Mouse (Mus musculus): Measurements from ENCODE around the gene Gadl1.

Gadl1 gene

DNA sequence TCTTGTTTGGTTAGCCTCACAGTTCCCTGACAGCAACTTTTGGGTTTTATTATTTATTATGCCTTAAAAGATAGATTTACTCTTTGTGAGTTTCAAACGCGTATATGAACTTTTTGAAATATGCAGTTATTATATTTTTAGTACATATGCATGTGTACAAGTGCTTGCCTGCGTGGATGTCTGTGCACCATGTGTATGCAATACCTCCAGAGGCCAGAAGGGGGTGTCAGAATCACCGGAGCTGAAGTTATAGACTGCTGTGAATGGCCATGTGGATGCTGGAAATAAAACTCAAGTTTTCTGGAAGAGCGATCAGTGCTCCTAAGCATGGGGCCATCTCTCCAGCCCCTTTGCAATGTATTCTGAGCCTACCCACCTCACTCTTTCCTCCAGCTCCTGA, 28.7 kb downstream of the Gadl1 start:
- no peak for DNase-seq

DNA sequence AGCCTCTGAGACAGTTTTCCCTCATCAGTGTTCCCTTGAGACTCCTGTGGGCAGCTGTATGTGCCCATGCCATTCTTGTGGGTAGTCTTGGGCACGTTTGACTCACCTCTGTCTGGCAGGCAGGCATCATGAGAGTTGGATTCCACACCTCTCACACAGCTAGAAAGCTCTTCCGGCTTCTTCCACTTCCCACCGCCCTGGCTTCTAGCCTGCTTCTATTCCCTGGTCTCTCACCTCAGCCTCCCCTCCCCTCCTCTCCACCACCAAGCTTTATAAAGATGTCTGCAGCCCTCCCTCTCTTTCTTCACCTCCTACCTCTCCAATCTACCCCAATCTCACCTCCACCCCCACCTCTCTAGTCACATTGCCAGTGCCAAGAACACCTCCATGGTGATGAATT, 30.2 kb downstream of the Gadl1 start:
- DNase-seq = no peak

DNA sequence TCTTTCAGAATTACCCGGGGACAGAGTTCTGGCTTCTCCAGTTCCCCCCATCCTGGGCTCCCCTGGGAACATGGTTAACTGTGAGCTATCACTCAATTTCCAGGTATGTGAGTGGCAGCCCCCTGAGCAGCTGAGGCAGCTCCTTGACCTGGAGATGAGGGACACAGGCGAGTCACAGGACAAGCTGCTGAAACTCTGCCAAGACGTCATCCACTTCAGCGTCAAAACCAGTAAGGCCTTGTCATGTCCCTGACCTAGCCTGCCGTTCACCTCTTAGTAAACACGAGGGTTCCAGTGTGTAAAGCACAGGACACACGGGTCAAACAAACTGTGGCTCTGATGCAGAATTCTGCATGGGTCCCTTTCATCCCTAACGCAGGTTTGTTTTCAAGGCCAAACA, 31.9 kb downstream of the Gadl1 start:
- DNase-seq = no peak

DNA sequence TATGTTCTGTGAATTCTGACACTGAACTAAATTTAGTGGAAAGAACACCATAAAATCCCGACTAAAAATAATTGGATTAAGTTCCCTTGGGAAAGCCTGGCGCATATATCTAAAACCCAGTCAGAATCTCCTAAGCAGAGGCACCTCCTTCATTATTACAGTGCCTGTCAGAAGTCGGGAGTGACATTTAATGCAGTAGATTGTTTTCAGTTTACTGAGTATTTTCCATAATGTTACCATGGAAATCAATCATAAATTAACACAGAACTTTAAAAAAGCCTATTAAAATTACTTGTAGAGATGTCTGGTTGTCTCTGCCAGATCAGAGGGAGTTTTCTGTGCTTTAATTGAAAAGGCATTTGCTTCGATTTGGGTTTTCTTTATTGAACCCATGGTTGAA, 33.2 kb downstream of the Gadl1 start:
- no peak for DNase-seq

DNA sequence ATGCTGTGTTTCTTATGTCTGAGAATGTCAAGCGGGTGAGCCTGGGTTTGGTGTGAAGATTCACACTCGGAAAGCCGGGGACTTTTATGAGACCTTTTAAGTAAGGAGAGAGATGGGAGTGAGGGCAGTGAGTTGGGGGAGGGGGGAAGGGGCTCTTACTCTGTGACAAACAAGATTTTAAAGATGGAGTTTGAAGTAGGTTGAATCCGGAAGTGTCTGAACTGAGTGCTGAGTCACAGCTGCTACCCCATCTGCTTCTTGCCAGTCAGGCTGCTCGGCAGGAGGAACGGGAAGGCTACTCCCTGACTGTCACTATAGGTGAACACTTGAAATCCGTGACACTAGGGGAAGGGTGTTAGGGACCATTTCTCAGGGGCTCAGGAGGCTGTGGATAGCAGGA, 33.7 kb downstream of the Gadl1 start:
- DNase-seq = no peak

DNA sequence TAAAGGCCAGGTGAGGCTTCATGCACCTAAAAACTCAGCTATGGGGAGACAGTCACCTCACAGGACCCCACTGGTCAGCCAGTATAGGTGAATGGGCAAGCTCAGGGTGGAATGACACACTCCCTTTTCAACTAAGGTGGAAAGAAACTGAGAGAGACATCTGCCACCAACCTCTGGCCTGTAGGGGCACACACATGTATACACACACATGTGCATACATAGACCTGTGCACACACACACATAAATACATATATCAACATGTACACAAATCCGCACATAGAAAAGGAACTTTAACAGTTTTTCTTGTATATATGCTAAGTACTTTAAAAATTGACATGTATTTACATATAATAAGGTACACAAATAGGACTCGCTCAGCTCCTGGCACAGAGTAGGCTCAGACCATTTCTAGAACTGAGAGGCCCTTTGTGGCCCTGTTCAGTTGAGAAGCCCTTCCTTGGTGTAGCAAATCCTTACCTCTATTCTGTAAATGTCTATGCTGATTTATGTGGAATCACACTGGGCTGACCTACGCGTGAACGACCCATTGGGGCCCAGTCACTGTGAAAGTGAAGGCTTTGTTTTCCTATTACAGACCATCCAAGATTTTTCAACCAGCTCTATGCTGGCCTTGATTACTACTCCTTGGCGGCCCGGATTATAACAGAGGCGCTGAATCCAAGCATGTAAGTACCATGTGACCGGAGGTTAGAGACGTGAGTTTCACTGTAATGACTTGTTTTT, 34.5 kb downstream of the Gadl1 start:
- no peak for DNase-seq

DNA sequence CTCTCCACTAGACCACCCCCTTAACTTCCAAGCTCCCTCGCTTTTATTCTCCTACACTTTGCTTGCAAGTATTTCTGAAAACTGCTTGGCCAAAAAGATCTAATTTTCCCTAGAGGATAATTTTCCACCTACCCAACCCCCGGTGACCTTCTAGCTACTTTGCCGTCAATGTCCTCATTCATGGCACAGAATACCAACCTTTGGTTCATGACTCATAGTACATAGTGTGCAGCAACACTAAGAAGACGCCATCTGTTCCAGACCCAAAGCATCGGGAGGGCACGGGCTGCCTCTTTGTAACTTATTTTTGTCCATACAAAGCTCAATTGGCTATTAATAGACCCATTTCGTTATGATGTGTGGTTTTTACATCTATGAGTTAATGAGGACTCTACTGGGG, 55.8 kb downstream of the Gadl1 start:
- no peak for DNase-seq

DNA sequence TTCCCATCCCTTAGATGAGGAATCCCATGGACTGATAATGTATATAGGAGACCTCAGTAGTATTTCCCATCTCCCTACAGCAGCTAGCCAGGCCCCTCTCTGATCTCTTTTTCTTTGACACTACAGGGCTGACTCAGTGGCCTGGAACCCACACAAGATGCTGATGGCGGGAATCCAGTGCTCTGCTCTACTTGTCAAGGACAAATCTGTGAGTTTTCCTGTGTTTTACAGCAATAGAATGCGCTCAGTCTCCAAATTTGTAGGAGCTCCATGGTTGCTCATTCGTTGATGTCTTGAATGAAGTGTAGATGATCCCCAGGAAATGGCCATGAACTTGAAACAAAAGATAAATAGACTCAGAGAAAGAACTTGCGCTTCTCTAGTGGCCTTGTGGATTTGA, 56.9 kb downstream of the Gadl1 start:
- DNase-seq = no peak

DNA sequence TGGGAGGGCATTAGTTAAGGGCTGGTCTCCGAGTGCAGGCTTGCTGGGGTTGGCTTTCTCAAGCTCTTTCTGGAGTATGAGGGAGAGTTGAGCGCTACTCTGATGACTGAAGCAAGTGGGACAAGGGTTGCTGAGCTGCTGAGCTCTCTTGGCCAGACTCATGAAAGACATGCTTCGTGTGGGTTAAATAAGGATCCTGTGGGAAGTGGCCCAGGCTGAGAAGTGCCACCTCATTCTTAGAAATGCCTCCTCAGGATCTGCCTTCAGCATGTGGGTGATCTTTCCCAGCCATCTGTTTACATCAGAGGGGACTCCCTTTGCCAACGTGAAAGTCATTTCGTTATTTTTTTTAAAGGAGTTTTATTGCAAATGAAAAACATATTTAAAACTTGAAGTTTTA, 57.5 kb downstream of the Gadl1 start:
- DNase-seq = no peak

DNA sequence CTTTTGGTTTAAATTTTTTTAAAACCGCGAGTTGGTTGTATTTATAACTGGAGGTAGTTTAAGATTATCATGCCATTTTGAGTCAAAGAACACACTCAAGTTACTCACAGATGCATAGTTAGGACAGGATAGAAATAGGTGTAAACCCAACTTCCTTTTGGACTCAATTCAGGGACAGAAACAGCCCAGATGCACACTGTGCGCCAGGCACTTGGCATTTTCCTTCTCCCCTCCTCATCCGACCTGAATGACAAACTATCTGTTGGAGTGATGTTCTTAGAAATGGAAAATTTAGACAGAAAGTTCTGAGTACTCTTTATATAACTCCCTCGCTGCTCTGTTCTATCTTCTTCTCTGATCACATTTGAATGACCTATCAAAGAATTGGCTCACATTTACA, 58.4 kb downstream of the Gadl1 start:
- DNase-seq = no peak

DNA sequence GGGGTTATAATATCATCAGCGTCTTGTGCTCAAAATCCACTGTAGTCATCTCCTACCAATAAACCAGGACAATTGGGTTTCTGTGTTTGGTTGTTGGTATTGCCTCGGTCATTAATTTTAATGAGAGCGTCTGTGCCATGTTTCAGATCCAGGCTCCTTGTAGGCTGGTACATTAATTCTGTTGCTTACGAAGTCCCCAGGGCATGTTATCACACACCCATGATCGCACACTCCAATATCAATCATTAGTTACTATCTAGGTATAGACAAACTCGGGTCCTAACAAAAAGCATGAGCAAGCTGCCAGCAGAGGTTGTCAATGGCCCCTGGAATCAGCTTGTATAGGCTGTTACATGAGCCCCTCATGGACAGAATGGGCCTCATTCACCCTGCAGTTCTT, 67.6 kb downstream of the Gadl1 start:
- DNase-seq = no peak

DNA sequence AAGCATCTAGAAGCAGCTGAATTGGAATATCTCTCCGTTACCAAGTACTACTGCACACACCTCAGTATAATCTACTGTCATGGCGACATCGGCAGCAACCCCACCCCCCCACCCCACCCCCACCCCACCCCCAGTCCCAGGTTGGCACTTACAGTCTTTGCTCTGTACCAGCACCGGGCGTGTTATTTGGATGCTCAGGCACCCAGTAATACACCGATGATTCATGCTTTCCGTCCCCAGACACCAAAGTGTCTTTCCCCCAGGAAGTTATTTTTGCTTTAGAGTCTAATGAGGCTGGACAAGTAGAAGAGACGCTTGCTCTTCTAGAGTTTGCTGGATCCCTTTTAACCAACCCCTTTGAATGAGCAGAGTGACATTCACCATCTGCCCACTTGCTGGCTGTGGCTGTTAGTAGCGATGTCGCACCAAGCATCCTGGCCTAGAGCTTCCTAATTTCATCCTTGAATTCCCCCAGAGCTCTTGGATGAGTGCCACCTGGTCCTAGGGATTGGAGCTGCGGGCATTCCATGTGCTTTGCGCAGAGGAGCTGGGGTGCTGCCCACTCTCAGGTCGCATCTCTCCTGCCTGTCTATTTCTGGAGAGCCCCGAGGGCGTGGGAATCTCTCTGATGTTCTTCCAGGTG, 68.5 kb downstream of the Gadl1 start:
- DNase-seq = no peak

DNA sequence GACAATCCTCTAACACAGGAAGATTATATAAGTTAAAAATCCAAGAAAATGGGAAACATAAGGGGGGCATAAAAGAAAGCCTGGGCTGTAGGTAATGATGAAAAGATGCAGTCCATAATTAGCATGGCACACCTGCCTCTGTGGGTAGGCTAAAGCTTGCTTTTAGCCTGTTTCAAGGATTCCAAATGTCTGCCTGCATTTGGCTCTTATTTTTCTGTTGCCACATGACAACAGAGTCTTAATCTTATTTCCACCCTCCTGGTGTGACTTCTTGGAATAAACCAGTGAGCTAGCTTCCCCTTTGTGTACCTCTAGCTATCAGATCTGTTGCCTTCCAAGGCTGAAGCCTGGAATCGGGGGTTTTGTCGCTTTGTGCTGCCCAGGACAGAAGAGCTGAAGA, 69.2 kb downstream of the Gadl1 start:
- no peak for DNase-seq

DNA sequence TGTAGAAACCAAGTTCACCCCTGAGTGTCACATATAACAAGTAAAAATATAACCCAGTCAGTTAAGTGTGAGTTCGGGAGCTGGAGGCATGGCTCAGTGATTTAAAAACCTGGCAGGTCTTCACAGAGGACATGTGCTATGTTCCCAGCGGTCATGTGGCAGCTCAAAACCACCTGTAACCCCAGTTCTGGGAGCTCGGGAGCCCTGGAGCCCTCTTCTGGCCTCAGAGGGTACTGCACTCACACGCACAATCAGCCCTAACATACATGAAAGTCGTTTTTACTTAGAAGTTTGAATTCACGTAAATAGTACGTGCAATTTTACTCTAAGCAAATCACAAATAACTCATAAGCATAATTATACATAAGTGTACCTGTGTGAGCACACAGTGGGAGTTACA, 81.4 kb downstream of the Gadl1 start:
- no peak for DNase-seq

DNA sequence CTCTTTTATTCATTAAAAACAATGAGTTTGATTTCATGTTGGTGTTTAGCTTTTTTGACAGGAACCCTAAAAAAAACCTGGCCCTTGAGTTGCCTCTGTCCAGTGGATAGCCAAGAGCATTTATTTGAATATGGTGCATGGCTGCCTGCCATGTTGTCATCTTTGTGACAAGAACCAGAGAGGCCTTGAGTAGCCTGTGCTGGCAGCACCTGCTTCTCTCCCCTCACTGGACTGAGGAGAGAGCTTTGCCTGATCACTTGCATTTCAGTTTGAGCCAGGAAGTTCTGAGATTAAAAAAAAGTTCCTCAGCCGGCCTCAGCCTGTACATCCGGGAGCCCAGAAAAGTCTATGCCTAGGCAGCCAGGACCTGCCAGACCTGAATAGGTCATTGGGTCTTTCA, 85.5 kb downstream of the Gadl1 start:
- DNase-seq = no peak

DNA sequence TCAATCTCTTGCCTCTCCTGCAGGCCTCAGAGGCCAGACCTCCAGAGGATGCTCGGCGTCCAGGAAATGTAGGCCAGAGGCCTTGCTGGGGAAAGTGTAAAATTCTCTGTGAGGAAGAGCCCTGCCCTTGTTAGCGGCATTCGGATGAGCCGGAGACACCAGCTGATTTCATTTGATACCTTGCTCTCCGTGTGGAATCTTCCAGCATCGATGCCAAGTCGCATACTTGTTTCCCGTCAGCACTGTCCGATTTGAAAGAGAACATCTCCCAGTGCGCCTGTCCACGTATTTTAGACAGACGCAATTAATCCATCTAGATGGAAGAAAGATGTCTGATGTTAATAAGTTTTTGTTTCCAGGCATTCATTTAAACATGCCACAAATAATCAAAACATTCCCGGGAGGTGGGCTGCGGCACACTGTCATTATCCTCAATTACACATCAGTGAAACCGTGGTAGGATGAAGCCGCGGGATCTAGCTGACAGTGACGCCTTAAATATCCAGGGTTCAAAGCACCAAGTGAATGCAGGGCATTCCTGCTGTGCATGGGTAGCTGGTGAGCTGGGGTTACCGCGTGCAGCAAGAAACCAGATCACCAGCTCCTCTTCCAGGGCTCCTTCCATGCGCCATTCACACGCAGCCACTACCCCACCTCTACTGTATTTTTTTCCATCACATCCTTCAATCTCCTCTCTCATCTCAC, 86.8 kb downstream of the Gadl1 start:
- no peak for DNase-seq

DNA sequence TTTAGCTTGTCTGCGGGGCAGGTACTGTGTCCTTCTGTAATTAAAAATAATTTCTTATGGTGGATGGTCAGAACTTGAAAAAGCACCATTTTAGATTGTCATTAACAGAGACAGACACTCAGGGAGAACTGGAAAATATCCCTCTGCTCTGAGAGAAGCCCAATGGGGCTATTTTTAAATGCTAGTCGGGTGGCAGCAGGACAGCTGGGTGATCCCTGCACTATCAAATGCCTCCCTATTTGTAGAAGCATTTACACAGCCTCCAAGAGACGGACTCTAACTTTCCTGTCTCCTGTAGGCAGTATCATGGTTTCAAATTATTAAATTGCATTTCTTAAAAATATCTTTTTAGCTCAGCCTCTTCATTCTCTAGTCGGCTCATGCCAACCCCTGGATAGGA, 89.1 kb downstream of the Gadl1 start:
- DNase-seq = no peak

DNA sequence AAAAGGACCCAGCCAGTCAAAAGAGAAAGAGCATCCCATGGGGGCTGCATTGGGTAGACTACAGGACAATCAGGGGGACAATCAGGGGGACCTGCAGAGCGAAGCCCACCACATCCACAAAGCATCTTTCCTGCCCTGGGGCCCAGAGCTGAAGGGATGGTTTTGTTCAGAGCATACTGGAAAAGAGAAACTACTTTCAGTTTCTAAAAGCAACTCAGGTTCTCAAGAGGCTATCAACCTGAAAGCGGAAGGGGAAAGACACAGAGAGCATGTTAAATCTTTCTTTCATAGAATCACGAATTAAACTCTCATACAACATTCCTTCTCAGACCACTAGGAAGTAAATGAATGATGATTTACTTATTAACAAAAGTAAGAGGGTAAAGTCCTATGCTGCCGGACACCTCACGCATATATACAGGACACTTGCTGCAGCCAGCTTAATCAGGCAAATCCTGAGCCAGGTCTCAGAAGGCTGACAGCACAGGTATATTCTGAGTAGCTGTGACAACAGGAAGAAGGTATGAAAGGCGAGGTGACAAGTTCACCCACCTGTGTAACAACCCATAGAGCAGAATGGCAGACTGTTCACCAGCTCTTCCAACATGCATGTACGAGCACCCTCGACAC, 90.2 kb downstream of the Gadl1 start:
- no peak for DNase-seq

DNA sequence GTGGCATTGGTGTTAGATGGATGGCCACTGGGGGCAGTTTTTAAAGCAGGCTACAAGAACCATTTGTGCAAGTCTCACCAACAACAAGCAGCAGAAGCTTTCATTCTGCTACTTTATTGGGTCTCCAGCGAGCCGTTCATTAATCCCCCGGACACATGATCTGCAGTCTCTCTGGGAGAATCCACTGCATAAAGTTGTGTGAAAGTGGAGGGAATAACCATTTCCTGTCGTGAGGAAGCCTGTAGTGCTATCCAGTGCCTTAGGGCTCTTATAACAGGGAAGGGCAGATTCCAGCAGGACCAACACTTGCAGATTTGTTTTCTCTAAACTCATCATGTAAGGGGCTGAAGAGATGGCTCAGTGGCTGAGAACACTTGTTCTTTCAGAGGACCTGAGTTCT, 104.7 kb downstream of the Gadl1 start:
- DNase-seq = no peak

DNA sequence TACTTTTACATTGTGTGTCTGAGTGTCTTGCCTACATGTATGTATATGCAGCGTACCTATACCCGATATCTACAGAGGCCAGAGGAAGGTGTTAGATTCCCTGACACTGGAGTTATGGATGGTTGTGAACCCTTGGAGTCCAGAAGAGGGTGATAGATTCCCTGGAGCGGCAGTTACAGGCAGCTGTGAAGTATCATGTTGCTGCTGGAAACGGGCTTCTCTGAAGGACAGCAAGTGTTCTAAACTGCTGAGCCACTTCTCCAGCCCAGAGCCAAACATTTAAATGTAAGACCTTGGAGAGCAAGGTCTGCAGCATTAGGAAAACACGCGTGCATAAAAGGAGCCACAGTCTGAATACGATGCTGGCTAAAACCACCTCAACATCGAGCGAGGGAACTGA, 107.0 kb downstream of the Gadl1 start:
- no peak for DNase-seq

DNA sequence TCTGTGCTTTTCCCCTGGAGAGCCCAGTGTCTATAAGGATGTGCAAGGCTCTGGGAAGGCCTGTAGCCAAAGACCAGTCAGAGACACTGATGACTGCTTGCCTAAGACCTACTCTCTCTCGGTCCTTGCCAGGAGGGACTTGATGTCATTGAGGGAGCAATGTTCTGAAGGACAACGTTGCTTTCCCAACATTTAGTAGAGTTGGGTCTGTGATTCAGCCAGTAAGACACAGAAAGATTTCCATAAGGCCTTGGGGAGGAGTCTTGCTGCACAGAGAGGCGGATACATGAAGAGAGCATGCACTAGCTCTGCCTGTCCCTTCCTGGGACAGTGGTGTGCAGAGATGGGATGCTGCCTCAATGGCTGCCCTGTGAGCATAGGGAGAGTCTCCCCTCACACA, 107.8 kb downstream of the Gadl1 start:
- DNase-seq = no peak

DNA sequence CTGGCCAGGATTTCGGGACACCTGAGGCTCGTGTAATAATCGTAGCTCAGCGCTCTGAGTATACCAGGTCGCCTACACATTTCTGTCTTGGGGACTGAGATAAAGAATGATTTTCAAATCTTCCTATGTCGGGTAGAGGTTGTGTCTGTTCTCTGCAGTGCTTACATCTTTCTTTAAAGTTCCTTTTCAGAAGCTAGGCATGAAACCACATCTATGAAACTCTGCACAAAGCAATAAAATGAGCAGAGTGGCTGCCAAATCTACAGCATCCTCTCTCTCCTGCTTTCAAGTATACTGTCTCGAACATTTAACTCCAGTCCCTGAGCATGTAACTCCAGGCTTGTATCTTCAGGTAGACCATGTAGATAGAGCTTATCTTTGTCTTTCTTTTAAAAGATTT, 109.3 kb downstream of the Gadl1 start:
- DNase-seq = no peak

DNA sequence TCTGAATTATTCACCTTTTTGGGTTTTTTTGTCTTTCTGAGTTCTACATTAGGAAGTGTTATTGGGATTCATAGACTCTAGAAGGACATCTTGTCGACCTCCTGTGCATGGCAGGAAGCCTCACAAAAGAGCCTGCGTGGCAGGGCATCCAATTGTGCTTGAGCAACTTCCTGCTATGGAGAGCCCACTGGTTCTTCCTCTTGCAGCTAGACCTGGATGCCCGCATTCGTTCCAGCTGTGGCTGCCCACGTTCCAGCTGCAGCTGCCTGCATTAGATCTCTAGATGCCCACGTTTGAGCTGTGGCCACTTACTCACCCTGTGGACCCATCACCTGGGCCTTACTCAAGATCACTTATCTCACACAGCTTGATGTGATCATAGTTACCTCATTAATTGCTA, 116.1 kb downstream of the Gadl1 start:
- no peak for DNase-seq

DNA sequence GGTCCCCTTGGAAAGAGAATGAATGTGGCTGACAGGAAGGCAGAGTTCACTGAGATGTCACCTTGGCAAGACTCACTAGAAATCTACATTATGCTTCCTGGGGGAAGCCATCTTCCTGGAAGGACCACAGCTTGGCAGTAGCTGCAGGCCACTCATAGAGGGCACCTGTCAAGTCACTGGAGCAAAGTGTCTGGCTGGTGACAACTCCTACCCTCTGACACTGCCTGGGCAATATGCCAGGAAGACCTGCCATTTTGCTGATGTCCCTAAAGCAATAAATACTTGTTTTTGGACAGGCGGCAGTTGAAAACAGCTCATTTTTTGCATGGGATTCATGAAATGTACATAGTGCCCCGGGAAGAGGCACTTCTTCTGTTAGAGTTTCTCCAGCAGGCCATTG, 119.8 kb downstream of the Gadl1 start:
- DNase-seq = no peak
